Mouse (Mus musculus): Measurements from ENCODE around the gene Myo16.

DNA sequence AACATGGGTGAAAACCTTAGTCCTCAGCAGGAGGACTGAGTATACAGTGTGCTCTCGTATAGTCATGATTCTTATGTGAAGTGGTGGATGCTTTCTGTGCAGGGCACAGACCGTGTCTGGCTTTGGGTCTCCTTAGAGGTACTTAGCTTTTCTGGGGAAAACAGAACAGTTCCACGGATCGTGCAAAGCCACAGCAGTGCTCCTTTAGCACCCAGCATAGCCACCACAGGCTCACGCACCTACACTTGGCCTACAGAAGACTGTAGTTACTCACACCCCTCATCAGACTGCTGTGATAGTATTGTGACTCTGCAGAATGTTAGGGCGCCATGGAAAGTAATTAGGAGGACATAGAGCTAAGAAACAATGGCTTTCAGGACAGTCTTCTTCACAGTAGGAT is 346.8 kb downstream of the Myo16 start:
- TF ChIP-seq TAL1 (IDR thresholded peaks at IDR 0.05; ENCODE audit: low read length) (no peak), GATA1 (IDR thresholded peaks at IDR 0.05; ENCODE audit: low read length) (no peak)

Data from erythroblast, embryonic 14.5 days (primary cell).